Mouse (Mus musculus) gastrocnemius, postnatal 10 days (tissue): Measurements from ENCODE around the gene H2afy2. TPM values are rescaled to one million over a fixed set of nuclear protein-coding genes. Genes with fewer than 3 reads are reported as not detected.

ENCODE experiments used
- DNase-seq: peaks from one replicate; pipeline ENCODE4 v3.0.0; 2021; ENCODE audit warnings: mixed read lengths
- total RNA-seq, 2 experiments: library from RNA; stranded (reverse); gene quantifications; 2 replicates each; pipeline ENCODE4 v1.2.3; 2021

The H2afy2 gene
- total RNA-seq, 2 experiments from 2014 or later, result 4.7 to 7.8 TPM

GRCm38 (mm10) chr10:61723271-61723670 is 60.7 kb downstream of the H2afy2 start:
- DNase-seq, result no peak

- DNase-seq, result no peak
These were observed 61.7 kb downstream of the H2afy2 start for GRCm38 (mm10) chr10:61722215-61722614.

GRCm38 (mm10) chr10:61720331-61720730 is 63.6 kb downstream of the H2afy2 start:
- DNase-seq, result no peak

- no peak for DNase-seq
These were observed 66.3 kb downstream of the H2afy2 start for GRCm38 (mm10) chr10:61717406-61718296.

- no peak for DNase-seq
These were observed 67.7 kb downstream of the H2afy2 start for GRCm38 (mm10) chr10:61715996-61716864.

- no peak for DNase-seq
These were observed 68.5 kb downstream of the H2afy2 start for GRCm38 (mm10) chr10:61715462-61715837.

- DNase-seq, result peak; percentile 58
These were observed 69.0 kb downstream of the H2afy2 start, which contains the start of gene Aifm2 for GRCm38 (mm10) chr10:61714771-61715461. Aifm2 (plus strand) TSS chr10:61715263.

- no peak for DNase-seq
These were observed 69.8 kb downstream of the H2afy2 start for GRCm38 (mm10) chr10:61714146-61714545.

GRCm38 (mm10) chr10:61713601-61714000 is 70.3 kb downstream of the H2afy2 start:
- no peak for DNase-seq

GRCm38 (mm10) chr10:61706412-61707375 is 77.3 kb downstream of the H2afy2 start:
- no peak for DNase-seq

GRCm38 (mm10) chr10:61704663-61705062 is 79.3 kb downstream of the H2afy2 start:
- DNase-seq, result no peak

GRCm38 (mm10) chr10:61697028-61697427 is 86.9 kb downstream of the H2afy2 start:
- DNase-seq, result no peak

GRCm38 (mm10) chr10:61696560-61696823 is 87.5 kb downstream of the H2afy2 start:
- DNase-seq, result no peak

GRCm38 (mm10) chr10:61695703-61696559 is 88.0 kb downstream of the H2afy2 start:
- peak; percentile 31 for DNase-seq

GRCm38 (mm10) chr10:61694870-61695670 is 88.9 kb downstream of the H2afy2 start, which contains the start of gene Tysnd1:
Tysnd1 (plus strand) TSS chr10:61695514.
- peak; percentile 97 for DNase-seq

GRCm38 (mm10) chr10:61693563-61693962 is 90.4 kb downstream of the H2afy2 start:
- no peak for DNase-seq

GRCm38 (mm10) chr10:61689405-61689804 is 94.5 kb downstream of the H2afy2 start:
- no peak for DNase-seq
